13 mouse cellular contexts compared by ENCODE assay signal in the genomic region with DNA sequence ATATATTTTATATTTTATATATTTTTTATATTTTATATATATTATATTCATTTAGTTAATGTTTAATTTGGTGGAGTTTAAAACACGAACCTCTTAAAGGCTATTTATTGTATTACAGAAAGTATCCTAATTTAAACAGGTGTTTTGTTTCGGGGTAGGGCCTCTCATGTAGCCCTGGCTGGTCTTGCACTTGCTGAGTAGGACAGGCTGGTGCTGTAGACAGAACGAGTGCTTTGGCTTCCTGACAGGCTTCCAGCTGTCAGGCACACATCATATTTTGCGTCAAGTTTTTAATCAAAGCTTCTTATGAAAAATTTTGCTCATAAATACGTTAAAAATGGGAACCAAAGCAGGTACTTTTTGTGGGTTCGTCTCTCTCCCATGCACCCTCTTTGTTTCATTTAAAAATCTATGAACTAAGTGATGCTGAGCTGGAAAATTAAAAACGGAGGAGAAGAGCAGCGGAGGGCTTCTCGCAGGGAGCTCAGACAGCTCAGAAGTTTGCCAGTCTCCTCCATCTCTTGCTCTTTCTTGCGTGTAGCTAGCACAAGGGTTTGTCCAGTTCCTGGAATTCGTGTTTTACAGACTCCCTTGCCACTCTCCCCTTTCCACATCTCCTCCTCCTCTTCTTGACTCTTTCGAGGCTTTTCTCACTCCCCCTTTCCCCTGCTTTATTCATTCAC.
DNase-seq lines count a peak whose midpoint lies in the region; ATAC-seq lines count a peak whose summit lies in the region.
"Had no signal": no experiment of that assay in that cellular context is flagged by ENCODE, and none has a peak within 500 bp of the region (broad histone marks: within the 10 kb centered on the region; RNA-seq: fewer than 3 reads in every experiment).

No protein-coding gene starts in this region.

- 0 out of 2 replicates have a peak, but pooled peaks cover 4% of the 10 kb centered on the region for H3K4me1 ChIP-seq in kidney, embryonic 14.5 days (ENCODE audit: control insufficient read depth, insufficient read depth, low read length)
- H3K4me1 ChIP-seq in embryonic facial prominence, embryonic 13.5 days: peaks cover 9% of the 10 kb centered on the region; the same call in 1 of the 2 replicates
- H3K4me1 ChIP-seq in hindbrain, embryonic 16.5 days (ENCODE audit: control insufficient read depth, insufficient read depth, low read depth, low read length): peaks cover 9% of the 10 kb centered on the region
- H3K4me1 ChIP-seq: liver, embryonic 13.5 days; stomach, embryonic 15.5 days had no signal

- peak; percentile 47 to 58 for DNase-seq in cerebellum, postnatal 10 days
- DNase-seq in cerebellum, adult 9-10 months: no peak
- DNase-seq in kidney, adult 18-20 months: no peak
- DNase-seq in spleen, postnatal 14 days (ENCODE audit: low spot score in 2 of 2): no peak
- DNase-seq in adrenal gland, postnatal 36 days: no peak
- DNase-seq: cerebellum, postnatal 25 days; liver, embryonic 13.5 days; lung, postnatal 4 days had no signal

- H3K4me3 ChIP-seq in kidney, embryonic 14.5 days (ENCODE audit: low read length): no peak overlapping the region
- H3K4me3 ChIP-seq in embryonic facial prominence, embryonic 13.5 days: no peak overlapping the region
- no peak overlapping the region for H3K4me3 ChIP-seq in hindbrain, embryonic 16.5 days (ENCODE audit: low read length)
- H3K4me3 ChIP-seq: erythroblast, embryonic 14.5 days; liver, embryonic 13.5 days; stomach, embryonic 15.5 days had no signal

- peak overlapping the region; percentile 12; the same call in 1 of the 2 replicates for H3K9ac ChIP-seq in kidney, embryonic 14.5 days (ENCODE audit: low read depth, low read length)
- no peak overlapping the region for H3K9ac ChIP-seq in embryonic facial prominence, embryonic 13.5 days
- no peak overlapping the region for H3K9ac ChIP-seq in hindbrain, embryonic 16.5 days (ENCODE audit: low read depth, low read length)
- H3K9ac ChIP-seq: liver, embryonic 13.5 days; stomach, embryonic 15.5 days had no signal

- no peak for ATAC-seq in kidney, embryonic 14.5 days (ENCODE audit: low FRiP score, low TSS enrichment)
- ATAC-seq in embryonic facial prominence, embryonic 13.5 days (ENCODE audit: insufficient number of reproducible peaks, insufficient read depth, low FRiP score, low TSS enrichment, low read depth): no peak
- ATAC-seq in hindbrain, embryonic 16.5 days: 0 out of 2 replicates have a peak, but pooled peaks have one; percentile 32

- no peak overlapping the region for H3K27ac ChIP-seq in kidney, embryonic 14.5 days (ENCODE audit: low read depth, low read length)
- no peak overlapping the region for H3K27ac ChIP-seq in embryonic facial prominence, embryonic 13.5 days
- H3K27ac ChIP-seq in hindbrain, embryonic 16.5 days (ENCODE audit: low read depth, low read length): no peak overlapping the region
- H3K27ac ChIP-seq: liver, embryonic 13.5 days; stomach, embryonic 15.5 days had no signal

- H3K27me3 ChIP-seq in kidney, embryonic 14.5 days (ENCODE audit: control insufficient read depth, insufficient read depth, low read length): no peaks in the 10 kb centered on the region
- no peaks in the 10 kb centered on the region for H3K27me3 ChIP-seq in embryonic facial prominence, embryonic 13.5 days
- no peaks in the 10 kb centered on the region for H3K27me3 ChIP-seq in hindbrain, embryonic 16.5 days (replicated peaks; ENCODE audit: control insufficient read depth, insufficient read depth, low read length)
- H3K27me3 ChIP-seq: liver, embryonic 13.5 days; stomach, embryonic 15.5 days had no signal

- no peak overlapping the region for H3K4me2 ChIP-seq in kidney, embryonic 14.5 days (replicated peaks; ENCODE audit: low read depth, low read length)
- peak overlapping the region; percentile 24 for H3K4me2 ChIP-seq in embryonic facial prominence, embryonic 13.5 days
- 0 out of 2 replicates have a peak overlapping the region, but pooled peaks have one; percentile 16 for H3K4me2 ChIP-seq in hindbrain, embryonic 16.5 days (ENCODE audit: low read length)
- H3K4me2 ChIP-seq: liver, embryonic 13.5 days; stomach, embryonic 15.5 days had no signal

- H3K9me3 ChIP-seq in kidney, embryonic 14.5 days (ENCODE audit: control insufficient read depth, low read length): no peaks in the 10 kb centered on the region
- H3K9me3 ChIP-seq in embryonic facial prominence, embryonic 13.5 days: no peaks in the 10 kb centered on the region
- H3K9me3 ChIP-seq in hindbrain, embryonic 16.5 days (ENCODE audit: control insufficient read depth, low read length): no peaks in the 10 kb centered on the region
- H3K9me3 ChIP-seq: liver, embryonic 13.5 days; stomach, embryonic 15.5 days had no signal

- no peaks in the 10 kb centered on the region for H3K36me3 ChIP-seq in kidney, embryonic 14.5 days (ENCODE audit: control insufficient read depth, insufficient read depth, low read length)
- H3K36me3 ChIP-seq in embryonic facial prominence, embryonic 13.5 days: no peaks in the 10 kb centered on the region
- no peaks in the 10 kb centered on the region for H3K36me3 ChIP-seq in hindbrain, embryonic 16.5 days (ENCODE audit: control insufficient read depth, insufficient read depth, low read length)
- H3K36me3 ChIP-seq: liver, embryonic 13.5 days; stomach, embryonic 15.5 days had no signal

- WGBS in kidney, embryonic 14.5 days: 54% methylated on average over 12 of the region's 12 CpGs
- 62% methylated on average over 12 of the region's 12 CpGs for WGBS in embryonic facial prominence, embryonic 13.5 days
- WGBS in hindbrain, embryonic 16.5 days: 48% methylated on average over 12 of the region's 12 CpGs

Comparison
In these comparisons a context has a peak if more than half of its experiments do, and no peak if none do; other contexts are left out.
1. DNase-seq: peak in cerebellum, postnatal 10 days (2 of 2); none in cerebellum, adult 9-10 months (single experiment), kidney, adult 18-20 months (single experiment), spleen, postnatal 14 days (0 of 2) and adrenal gland, postnatal 36 days (0 of 2).